Mouse (Mus musculus): ENCODE results near the gene Gltp. TPM values are rescaled to one million over a fixed set of nuclear protein-coding genes. Genes with fewer than 3 reads are reported as not detected.

The Gltp gene
- polyA plus RNA-seq, 1 experiment from 2014 or later = 115 TPM

DNA sequence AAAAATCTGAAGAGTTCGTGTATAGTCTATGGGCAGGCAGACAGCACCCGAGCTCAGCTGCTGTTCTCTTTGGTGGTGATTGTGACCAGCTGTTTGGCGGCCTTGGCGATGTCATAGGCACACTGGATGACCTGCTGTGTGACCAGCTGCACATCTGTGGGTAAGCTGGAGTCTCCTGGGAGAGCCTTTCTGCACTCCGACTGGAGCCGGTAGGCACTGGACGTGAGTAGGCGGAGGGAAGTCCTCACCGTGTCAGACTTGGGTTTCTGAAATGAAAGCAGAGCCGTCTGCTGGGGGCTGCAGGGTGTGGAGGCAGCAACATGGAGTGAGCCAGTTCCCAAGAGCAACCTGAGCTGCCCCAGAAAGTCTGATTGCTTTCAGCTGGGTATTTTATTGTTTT lies 39.3 kb upstream of the Gltp start:
- Histone ChIP-seq H3K9ac (ENCODE audit: low read depth, low read length) (no peak overlapping the region), H3K27ac (ENCODE audit: low read depth, low read length) (no peak overlapping the region), H3K4me3 (ENCODE audit: low read depth, low read length) (no peak overlapping the region), H3K4me1 (replicated peaks; ENCODE audit: control insufficient read depth, insufficient read depth, low read length) (no peaks in the 10 kb centered on the region), H3K9me3 (ENCODE audit: control insufficient read depth) (no peaks in the 10 kb centered on the region), H3K4me2 (replicated peaks; ENCODE audit: low read depth) (no peak overlapping the region), H3K27me3 (replicated peaks; ENCODE audit: control insufficient read depth, insufficient read depth, low read length) (no peaks in the 10 kb centered on the region), H3K36me3 (ENCODE audit: control insufficient read depth, insufficient read depth) (peaks cover 80% of the 10 kb centered on the region)
- 76% methylated on average over 10 of the region's 10 CpGs for WGBS
- ATAC-seq = no peak
- no peak for TF ChIP-seq CTCF (IDR thresholded peaks at IDR 0.05; ENCODE audit: low read depth)

DNA sequence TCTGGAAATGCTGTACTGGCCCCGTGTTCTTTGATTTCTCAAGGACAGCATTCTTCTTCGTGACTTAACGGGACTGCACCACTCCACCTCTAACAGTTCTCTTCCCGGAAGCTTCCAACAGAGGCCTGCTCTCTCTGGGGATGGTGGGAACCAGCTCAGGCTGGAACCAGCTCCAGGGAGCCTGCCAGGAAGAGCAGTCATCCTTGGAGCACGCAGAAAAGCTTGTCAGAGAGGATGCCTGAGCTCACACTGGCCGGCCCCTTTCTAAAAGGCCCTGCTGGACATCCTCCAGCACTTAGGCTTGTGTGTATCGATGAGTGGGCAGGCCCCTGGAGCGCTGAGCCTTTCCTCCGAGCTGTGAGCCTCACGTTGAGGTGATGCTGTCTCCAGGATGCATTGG lies 37.4 kb upstream of the Gltp start:
- Histone ChIP-seq H3K9me3 (ENCODE audit: control insufficient read depth) (no peaks in the 10 kb centered on the region), H3K36me3 (ENCODE audit: control insufficient read depth, insufficient read depth) (peaks cover 62% of the 10 kb centered on the region), H3K4me2 (replicated peaks; ENCODE audit: low read depth) (no peak overlapping the region), H3K27me3 (replicated peaks; ENCODE audit: control insufficient read depth, insufficient read depth, low read length) (no peaks in the 10 kb centered on the region), H3K4me3 (ENCODE audit: low read depth, low read length) (no peak overlapping the region), H3K27ac (ENCODE audit: low read depth, low read length) (no peak overlapping the region), H3K4me1 (replicated peaks; ENCODE audit: control insufficient read depth, insufficient read depth, low read length) (no peaks in the 10 kb centered on the region), H3K9ac (ENCODE audit: low read depth, low read length) (no peak overlapping the region)
- no peak for TF ChIP-seq CTCF (IDR thresholded peaks at IDR 0.05; ENCODE audit: low read depth)
- ATAC-seq = no peak
- WGBS = 88% methylated on average over 10 of the region's 10 CpGs

DNA sequence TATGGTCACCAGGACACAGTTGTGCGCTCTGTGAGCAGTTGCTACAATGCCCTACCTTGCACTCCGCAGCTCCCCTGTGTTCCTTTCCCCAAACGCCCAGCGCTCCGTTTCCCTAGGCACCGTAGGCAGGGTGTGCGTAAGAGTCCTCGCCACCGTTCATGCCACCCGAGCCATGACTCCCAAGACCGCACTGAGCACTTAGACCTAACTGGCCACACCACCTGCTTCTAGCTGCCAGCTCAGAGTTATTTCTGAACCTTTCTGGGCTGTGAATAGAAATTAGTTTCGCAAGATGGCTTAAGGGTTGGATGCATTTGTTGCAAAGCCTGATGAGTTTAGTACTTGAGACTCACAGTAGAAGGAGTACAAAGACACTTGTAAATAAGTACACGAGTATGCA lies 32.1 kb upstream of the Gltp start:
- ATAC-seq = no peak

DNA sequence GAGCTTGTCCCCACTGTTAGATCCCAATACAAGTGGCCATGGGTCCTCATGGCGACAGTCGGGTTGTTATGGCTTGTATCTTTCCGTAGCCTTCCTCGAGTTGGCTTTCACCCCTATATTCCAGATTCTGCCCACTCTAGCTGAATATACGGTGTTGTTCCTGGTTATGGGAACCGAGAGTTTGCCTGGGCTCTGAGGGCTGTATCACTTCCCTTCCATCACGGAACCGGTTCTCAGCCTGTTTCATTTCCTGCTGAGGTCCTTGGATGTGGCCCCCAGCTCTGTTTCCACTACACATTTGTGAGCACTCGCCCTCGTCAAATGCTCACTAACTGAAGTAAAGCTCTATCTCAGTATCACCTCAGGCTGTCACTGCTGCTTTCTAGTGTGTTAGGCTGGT lies 31.2 kb upstream of the Gltp start:
- H3K27ac ChIP-seq (ENCODE audit: low read depth, low read length) = no peak overlapping the region
- peaks cover 5% of the 10 kb centered on the region; the same call in 1 of the 2 replicates for H3K4me1 ChIP-seq (replicated peaks; ENCODE audit: control insufficient read depth, insufficient read depth, low read length)
- 92% methylated on average over 10 of the region's 10 CpGs for WGBS
- no peak for TF ChIP-seq CTCF (IDR thresholded peaks at IDR 0.05; ENCODE audit: low read depth)
- no peak overlapping the region for H3K4me3 ChIP-seq (ENCODE audit: low read depth, low read length)
- peaks cover 52% of the 10 kb centered on the region for H3K36me3 ChIP-seq (ENCODE audit: control insufficient read depth, insufficient read depth)
- H3K9ac ChIP-seq (ENCODE audit: low read depth, low read length) = no peak overlapping the region
- H3K9me3 ChIP-seq (ENCODE audit: control insufficient read depth) = no peaks in the 10 kb centered on the region
- H3K27me3 ChIP-seq (replicated peaks; ENCODE audit: control insufficient read depth, insufficient read depth, low read length) = no peaks in the 10 kb centered on the region
- no peak for ATAC-seq
- H3K4me2 ChIP-seq (replicated peaks; ENCODE audit: low read depth) = no peak overlapping the region

More for the DNA sequence above, 32.1 kb upstream of the Gltp start:
- no peak for TF ChIP-seq CTCF (IDR thresholded peaks at IDR 0.05; ENCODE audit: low read depth)
- no peaks in the 10 kb centered on the region for H3K27me3 ChIP-seq (replicated peaks; ENCODE audit: control insufficient read depth, insufficient read depth, low read length)
- H3K4me2 ChIP-seq (replicated peaks; ENCODE audit: low read depth) = no peak overlapping the region
- peaks cover 51% of the 10 kb centered on the region for H3K36me3 ChIP-seq (ENCODE audit: control insufficient read depth, insufficient read depth)
- H3K27ac ChIP-seq (ENCODE audit: low read depth, low read length) = no peak overlapping the region
- 92% methylated on average over 13 of the region's 13 CpGs for WGBS
- H3K4me1 ChIP-seq (replicated peaks; ENCODE audit: control insufficient read depth, insufficient read depth, low read length) = peaks cover 5% of the 10 kb centered on the region; the same call in 1 of the 2 replicates
- H3K9ac ChIP-seq (ENCODE audit: low read depth, low read length) = no peak overlapping the region
- H3K4me3 ChIP-seq (ENCODE audit: low read depth, low read length) = no peak overlapping the region
- no peaks in the 10 kb centered on the region for H3K9me3 ChIP-seq (ENCODE audit: control insufficient read depth)

DNA sequence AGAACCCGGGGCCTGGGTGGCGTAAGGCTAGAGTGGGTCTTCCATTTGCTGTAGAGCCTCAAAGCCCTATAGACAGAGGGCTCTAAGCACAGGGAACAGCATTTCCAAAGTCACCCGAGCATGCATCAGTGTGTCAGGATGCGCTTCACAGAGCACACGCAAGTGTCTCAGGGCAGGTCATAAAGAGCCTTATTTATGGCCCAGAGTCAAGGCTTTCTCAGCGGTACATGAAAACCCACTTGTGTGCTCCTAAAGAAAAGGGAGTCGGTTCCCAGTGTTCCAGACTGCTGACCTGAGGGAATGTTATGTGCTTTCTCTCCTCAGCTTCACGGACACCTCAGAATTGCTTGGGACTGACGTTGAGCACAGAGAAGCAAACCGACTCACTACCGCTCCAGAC lies 30.0 kb upstream of the Gltp start:
- H3K36me3 ChIP-seq (ENCODE audit: control insufficient read depth, insufficient read depth) = peaks cover 55% of the 10 kb centered on the region
- no peaks in the 10 kb centered on the region for H3K27me3 ChIP-seq (replicated peaks; ENCODE audit: control insufficient read depth, insufficient read depth, low read length)
- no peak for TF ChIP-seq CTCF (IDR thresholded peaks at IDR 0.05; ENCODE audit: low read depth)
- H3K4me3 ChIP-seq (ENCODE audit: low read depth, low read length) = no peak overlapping the region
- WGBS = 88% methylated on average over 11 of the region's 11 CpGs
- no peaks in the 10 kb centered on the region for H3K9me3 ChIP-seq (ENCODE audit: control insufficient read depth)
- peaks cover 5% of the 10 kb centered on the region; the same call in 1 of the 2 replicates for H3K4me1 ChIP-seq (replicated peaks; ENCODE audit: control insufficient read depth, insufficient read depth, low read length)
- H3K4me2 ChIP-seq (replicated peaks; ENCODE audit: low read depth) = no peak overlapping the region
- no peak for ATAC-seq
- no peak overlapping the region for H3K9ac ChIP-seq (ENCODE audit: low read depth, low read length)
- no peak overlapping the region for H3K27ac ChIP-seq (ENCODE audit: low read depth, low read length)

DNA sequence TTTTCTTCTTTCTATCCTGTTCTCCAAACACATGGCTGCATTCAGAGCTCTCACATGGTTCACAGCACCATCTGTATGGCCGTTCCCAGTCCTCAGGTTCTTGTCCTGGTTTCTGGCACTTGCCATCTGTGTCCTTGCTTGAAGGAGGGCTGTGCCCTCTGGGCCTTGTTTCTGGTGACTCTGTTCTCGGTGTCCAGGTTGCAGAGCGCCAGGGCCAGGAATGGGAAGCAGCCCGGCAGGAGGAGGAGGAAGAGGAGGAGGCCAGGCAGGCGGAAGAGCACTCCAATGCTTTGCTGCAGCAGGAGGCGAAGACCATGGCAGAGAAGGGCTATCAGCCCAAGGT lies 29.1 kb upstream of the Gltp start:
- H3K27me3 ChIP-seq (replicated peaks; ENCODE audit: control insufficient read depth, insufficient read depth, low read length) = no peaks in the 10 kb centered on the region
- TF ChIP-seq CTCF (IDR thresholded peaks at IDR 0.05; ENCODE audit: low read depth) = no peak
- no peak overlapping the region for H3K4me2 ChIP-seq (replicated peaks; ENCODE audit: low read depth)
- H3K9ac ChIP-seq (ENCODE audit: low read depth, low read length) = no peak overlapping the region
- H3K4me3 ChIP-seq (ENCODE audit: low read depth, low read length) = no peak overlapping the region
- WGBS = 90% methylated on average over 6 of the region's 6 CpGs
- no peaks in the 10 kb centered on the region for H3K9me3 ChIP-seq (ENCODE audit: control insufficient read depth)
- no peak overlapping the region; the same call in 1 of the 2 replicates for H3K27ac ChIP-seq (ENCODE audit: low read depth, low read length)
- peaks cover 5% of the 10 kb centered on the region; the same call in 1 of the 2 replicates for H3K4me1 ChIP-seq (replicated peaks; ENCODE audit: control insufficient read depth, insufficient read depth, low read length)
- ATAC-seq = no peak
- peaks cover 63% of the 10 kb centered on the region for H3K36me3 ChIP-seq (ENCODE audit: control insufficient read depth, insufficient read depth)
